Mouse (Mus musculus) CH12F3 (cell line): ENCODE data around the gene Dgki.

Experiments
- in situ Hi-C: fragments of 300-500 bp; cut with MboI; formaldehyde crosslinking; loops from 2 replicates; pipeline ENCODE4 v1.14.3; 2020; ENCODE audit warnings: low sequenced_read_pairs

Gene Dgki

DNA sequence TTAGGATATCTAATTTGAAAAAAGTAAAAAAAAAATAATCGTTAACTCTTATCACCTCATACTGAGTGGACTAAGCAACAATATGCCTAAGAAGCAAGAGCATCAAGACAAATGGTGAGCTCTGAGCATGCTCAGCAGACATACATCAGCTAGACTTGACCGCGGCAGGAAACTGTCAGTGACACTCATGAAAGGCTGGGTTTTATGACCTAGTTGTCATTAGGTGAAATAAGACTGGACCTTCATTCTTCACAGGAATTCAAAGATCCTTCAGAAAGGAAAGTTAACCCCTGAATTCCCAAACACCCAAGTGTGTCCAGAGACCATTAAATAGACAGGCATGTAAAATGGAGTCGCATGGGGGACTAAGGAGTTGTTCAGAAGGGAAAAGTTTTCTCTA, 422.6 kb downstream of the Dgki start:
- in situ Hi-C loops: no loop called here

- in situ Hi-C loops: no loop called here
Observed at GRCm38 (mm10) chr6:36876426-36876825, 423.6 kb downstream of the Dgki start.

GRCm38 (mm10) chr6:36875926-36876325, 424.1 kb downstream of the Dgki start:
- in situ Hi-C loops: no loop called here

- in situ Hi-C loops: no loop called here
Observed at GRCm38 (mm10) chr6:36872876-36873275, 427.1 kb downstream of the Dgki start.

- in situ Hi-C loops: no loop called here
Observed at GRCm38 (mm10) chr6:36868217-36868616, 431.8 kb downstream of the Dgki start.

- in situ Hi-C loops: no loop called here
Observed at GRCm38 (mm10) chr6:36858258-36859041, 441.5 kb downstream of the Dgki start.

DNA sequence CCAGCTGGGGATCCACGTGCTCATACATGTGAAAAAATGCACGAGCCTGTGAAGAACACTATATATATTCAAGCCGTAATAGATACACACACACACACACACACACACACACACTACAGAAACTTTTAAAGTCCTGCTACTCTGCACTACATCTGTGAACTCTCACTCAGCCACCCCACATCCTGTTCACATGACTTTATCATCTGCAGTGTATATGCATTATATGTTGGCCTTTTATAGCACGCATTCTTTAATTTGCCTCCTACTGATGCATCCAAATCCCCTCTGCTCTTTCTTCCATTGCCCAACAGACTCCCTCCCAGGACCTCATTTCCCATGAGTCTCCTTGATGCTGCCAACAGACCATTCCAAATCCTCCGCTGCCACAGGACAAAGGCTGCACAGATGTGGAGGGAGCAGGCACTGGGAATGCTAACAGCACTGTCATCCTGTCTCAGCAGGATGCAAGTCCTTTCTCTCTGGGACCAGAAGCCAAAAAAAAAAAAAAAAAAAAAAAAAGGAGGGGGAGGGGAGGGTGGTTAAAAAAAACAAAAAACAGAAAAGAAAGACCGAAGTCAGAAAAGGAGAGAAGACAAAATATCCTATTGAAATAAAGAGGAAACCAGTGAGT, 442.2 kb downstream of the Dgki start:
- in situ Hi-C loops: no loop called here

- in situ Hi-C loops: no loop called here
Observed at GRCm38 (mm10) chr6:36850422-36851129, 449.4 kb downstream of the Dgki start.

DNA sequence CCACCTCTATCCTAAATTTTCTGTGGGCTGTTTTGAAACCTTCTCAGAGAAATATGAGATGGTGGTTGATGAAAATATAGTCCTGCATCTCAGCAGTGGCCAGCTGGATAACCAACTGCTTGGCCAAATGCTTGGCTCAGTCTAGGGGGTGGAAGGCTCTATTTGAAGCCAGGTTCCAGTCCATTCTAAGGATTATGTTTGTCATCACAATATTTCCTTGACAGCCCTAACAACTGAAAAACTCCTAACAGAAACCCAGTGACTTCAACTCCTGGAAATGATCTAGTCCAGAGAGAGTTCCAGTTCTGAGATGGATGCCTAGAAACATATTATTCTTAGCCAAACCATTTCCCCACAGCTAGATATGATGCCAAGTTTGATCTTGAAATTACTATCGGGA, 454.7 kb downstream of the Dgki start:
- in situ Hi-C loops: no loop called here

DNA sequence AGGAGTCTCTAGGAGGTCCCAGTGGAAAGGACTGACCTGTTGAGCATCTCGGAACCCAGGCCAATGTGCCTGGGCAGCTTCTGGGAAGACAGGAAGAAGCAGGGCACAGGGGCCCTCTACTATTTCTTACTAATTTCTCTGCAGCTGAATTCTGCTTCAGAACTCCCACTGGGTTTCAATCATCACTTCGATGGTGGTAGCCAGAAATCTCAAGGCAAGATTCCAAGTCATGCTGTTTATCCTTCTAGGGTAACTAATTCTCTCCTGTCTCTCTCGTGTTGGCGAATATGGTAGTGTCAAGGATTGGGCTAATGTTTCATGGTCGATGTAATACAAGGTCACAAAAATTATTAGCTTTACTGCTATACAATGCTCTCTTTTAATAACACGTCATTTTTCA, 455.7 kb downstream of the Dgki start:
- in situ Hi-C loops: no loop called here

DNA sequence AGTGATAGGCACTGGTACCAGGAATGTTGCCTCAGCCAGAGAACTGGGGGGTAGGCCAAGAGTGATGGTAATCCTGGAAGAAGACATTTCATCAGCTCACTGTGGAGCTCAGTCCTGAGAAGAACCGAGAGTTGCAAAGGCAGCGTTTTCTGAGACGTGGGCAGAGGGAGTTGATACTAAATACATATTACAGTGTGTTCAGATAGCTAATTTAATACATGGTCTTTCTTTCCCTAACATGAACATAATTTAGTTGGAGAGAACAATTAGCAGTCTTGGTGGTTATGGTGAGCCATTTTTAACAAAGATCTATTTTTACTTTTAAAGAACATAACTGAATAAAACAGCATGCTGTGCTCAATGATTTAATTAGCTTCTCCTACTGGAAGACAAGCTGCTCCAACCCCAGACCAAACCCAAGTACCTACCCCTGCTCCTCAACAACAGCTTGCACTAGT, 456.9 kb downstream of the Dgki start:
- in situ Hi-C loops: no loop called here

- in situ Hi-C loops: no loop called here
Observed at GRCm38 (mm10) chr6:36842101-36842922, 457.7 kb downstream of the Dgki start.

DNA sequence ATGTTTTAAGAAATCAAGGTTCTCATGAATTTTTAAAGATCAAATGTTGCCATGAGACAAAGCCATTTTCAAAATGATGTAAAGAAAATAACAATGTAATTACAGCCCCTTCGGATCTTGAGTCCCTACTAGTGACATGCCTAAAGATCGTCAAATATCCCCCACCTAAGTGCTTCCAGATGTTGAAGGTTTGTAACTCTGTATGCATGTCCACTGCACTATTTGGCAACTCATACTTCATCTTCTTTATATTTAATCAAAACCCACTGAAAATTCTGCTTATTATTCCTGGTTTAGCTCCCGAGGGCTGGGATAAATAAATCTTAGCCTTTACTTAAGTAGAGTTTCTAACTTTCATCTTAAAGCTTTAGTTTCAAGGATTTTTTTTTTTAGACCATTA, 458.3 kb downstream of the Dgki start:
- in situ Hi-C loops: no loop called here

GRCm38 (mm10) chr6:36841174-36841573, 458.8 kb downstream of the Dgki start:
- in situ Hi-C loops: no loop called here

GRCm38 (mm10) chr6:36838747-36839146, 461.2 kb downstream of the Dgki start:
- in situ Hi-C loops: no loop called here

- in situ Hi-C loops: no loop called here
Observed at GRCm38 (mm10) chr6:36835351-36835750, 464.6 kb downstream of the Dgki start.

GRCm38 (mm10) chr6:36834695-36835265, 465.2 kb downstream of the Dgki start:
- in situ Hi-C loops: no loop called here

- in situ Hi-C loops: no loop called here
Observed at GRCm38 (mm10) chr6:36832681-36833080, 467.3 kb downstream of the Dgki start.

GRCm38 (mm10) chr6:36832207-36832606, 467.8 kb downstream of the Dgki start:
- in situ Hi-C loops: no loop called here

- in situ Hi-C loops: no loop called here
Observed at GRCm38 (mm10) chr6:36830371-36830925, 469.5 kb downstream of the Dgki start.

DNA sequence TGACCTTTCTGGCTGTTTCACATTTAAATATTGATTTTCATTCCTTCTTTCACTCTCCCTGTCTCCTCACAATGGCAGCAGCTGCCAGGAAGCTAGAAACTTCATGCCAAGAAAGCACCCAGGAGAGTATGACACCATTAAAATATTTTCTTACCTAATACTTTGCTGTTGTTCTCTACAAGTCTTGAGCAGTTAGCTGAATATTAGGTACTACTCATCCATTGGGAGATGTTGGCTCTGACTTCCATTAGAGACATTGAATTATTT, 480.3 kb downstream of the Dgki start:
- in situ Hi-C loops: no loop called here
